In genomic region chr2:158550067-158550466, GRCm38 (mm10) we compare ENCODE assay signal across 8 mouse cellular contexts. TPM values are rescaled to one million over a fixed set of nuclear protein-coding genes. Genes with fewer than 3 reads are reported as not detected.
A peak's percentile ranks its signal among the peaks of the same experiment; 100 is the strongest.
DNase-seq lines count a peak whose midpoint lies in the region; ATAC-seq and TF ChIP-seq lines count a peak whose summit lies in the region.
"Had no signal": no experiment of that assay in that cellular context is flagged by ENCODE, and none has a peak within 500 bp of the region (broad histone marks: within the 10 kb centered on the region; RNA-seq: fewer than 3 reads in every experiment).

No protein-coding gene starts in this region.

- H3K27ac ChIP-seq in bone marrow, adult 2 months (ENCODE audit: control insufficient read depth, insufficient read depth, low read depth, low read length, poor library complexity) = no peak overlapping the region
- H3K27ac ChIP-seq in midbrain, embryonic 13.5 days = no peak overlapping the region
- H3K27ac ChIP-seq: limb, embryonic 15.5 days had no signal

- peak; percentile 75 for ATAC-seq in erythroblast, adult 5-6 weeks (replicated peaks; ENCODE audit: low FRiP score, poor library complexity, severe bottlenecking)
- ATAC-seq in midbrain, embryonic 13.5 days = peak; percentile 51; the same call in 1 of the 2 replicates

- 6% methylated on average over 3 of the region's 3 CpGs for WGBS in bone marrow, adult 2 months
- 3% methylated on average over 3 of the region's 3 CpGs for WGBS in midbrain, embryonic 13.5 days

- no peaks in the 10 kb centered on the region for H3K4me1 ChIP-seq in bone marrow, adult 2 months (ENCODE audit: control insufficient read depth, insufficient read depth, low read length)
- peaks cover 24% of the 10 kb centered on the region for H3K4me1 ChIP-seq in midbrain, embryonic 13.5 days (replicated peaks)

- no peaks in the 10 kb centered on the region for H3K36me3 ChIP-seq in midbrain, embryonic 13.5 days
- H3K36me3 ChIP-seq: limb, embryonic 15.5 days had no signal

- TF ChIP-seq CTCF in bone marrow, adult 2 months (IDR thresholded peaks at IDR 0.05; ENCODE audit: control insufficient read depth, insufficient read depth, low read length) = peak; percentile 85

- no peak overlapping the region for H3K4me3 ChIP-seq in bone marrow, adult 2 months (replicated peaks; ENCODE audit: control insufficient read depth, low read depth, low read length)
- no peak overlapping the region for H3K4me3 ChIP-seq in midbrain, embryonic 13.5 days (replicated peaks)
- H3K4me3 ChIP-seq: limb, embryonic 15.5 days had no signal

- H3K27me3 ChIP-seq in midbrain, embryonic 13.5 days = peaks cover 46% of the 10 kb centered on the region

- no peak overlapping the region for H3K9ac ChIP-seq in midbrain, embryonic 13.5 days (replicated peaks)
- H3K9ac ChIP-seq: limb, embryonic 15.5 days had no signal

- TF ChIP-seq POLR2A in bone marrow, adult 2 months (IDR thresholded peaks at IDR 0.05; ENCODE audit: borderline replicate concordance, control insufficient read depth, low read depth, low read length) = no peak

- no peaks in the 10 kb centered on the region for H3K9me3 ChIP-seq in midbrain, embryonic 13.5 days
- H3K9me3 ChIP-seq: limb, embryonic 15.5 days had no signal

- peak; percentile 47 for DNase-seq in MEL-GATA-1-ER (ENCODE audit: extremely low read depth, low read depth)
- DNase-seq in heart, postnatal 4 days = peak; percentile 86
- DNase-seq in left cerebral cortex, adult 18-20 months (ENCODE audit: low spot score in 2 of 2) = peak; percentile 82 to 90
- peak; percentile 48 for DNase-seq in spleen, adult 12 weeks (ENCODE audit: low spot score)

- no peak overlapping the region for H3K4me2 ChIP-seq in midbrain, embryonic 13.5 days (replicated peaks)
- H3K4me2 ChIP-seq: limb, embryonic 15.5 days had no signal

RNA-seq across cellular contexts. Expression of gene Arhgap40, which starts 37.5 kb away (rescaled TPM):
- polyA plus RNA-seq in bone marrow, adult 2 months (2011; ENCODE audit: insufficient read depth, insufficient read length, low replicate concordance, missing spikeins) = not detected in 2 replicates
- total RNA-seq in erythroblast, adult 5-6 weeks (2015; ENCODE audit: low replicate concordance) = not detected in 2 replicates
- total RNA-seq in erythroblast, adult 5-6 weeks (2017; ENCODE audit: low replicate concordance) = not detected in 2 replicates
- total RNA-seq in heart, postnatal 4 days (2021) = not detected
- total RNA-seq in left cerebral cortex, adult 18-20 months (2021) = not detected
- polyA plus RNA-seq in midbrain, embryonic 13.5 days (2015; fragmentation: Nextera tagmentation; extraction: Ambion mirVana) = 0.58 and 0.67 TPM in 2 replicates

RNA-seq across cellular contexts. Expression of gene Adig, which starts 47.7 kb away (rescaled TPM):
- polyA plus RNA-seq in bone marrow, adult 2 months (2011; ENCODE audit: insufficient read depth, insufficient read length, low replicate concordance, missing spikeins) = not detected in 2 replicates
- not detected in 2 replicates for total RNA-seq in erythroblast, adult 5-6 weeks (2015; ENCODE audit: low replicate concordance)
- not detected in 2 replicates for total RNA-seq in erythroblast, adult 5-6 weeks (2017; ENCODE audit: low replicate concordance)
- 1 to 10 TPM in 1 of 2 experiments, under 1 TPM in 1; 0.61 to 1.1 TPM for total RNA-seq in heart, postnatal 4 days (2021)
- total RNA-seq in left cerebral cortex, adult 18-20 months (2021) = not detected
- polyA plus RNA-seq in midbrain, embryonic 13.5 days (2015; fragmentation: Nextera tagmentation; extraction: Ambion mirVana) = not detected in 2 replicates
